Mouse (Mus musculus): ENCODE results near the gene Cldn6. TPM values are rescaled to one million over a fixed set of nuclear protein-coding genes. Genes with fewer than 3 reads are reported as not detected.
A peak's percentile ranks its signal among the peaks of the same experiment; 100 is the strongest.

Gene Cldn6
- polyA plus RNA-seq, 1 experiment from 2014 or later, result 0.42 TPM

- 6% methylated on average over 15 of the region's 15 CpGs for WGBS
- Histone ChIP-seq H3K27ac (replicated peaks in 1 of 2; ENCODE audit: control insufficient read depth in 1 of 2, insufficient read depth in 1 of 2, low read depth in 2 of 2, low read length in 2 of 2) (peak overlapping the region; percentile 97 to 99), H3K4me1 (ENCODE audit: control insufficient read depth in 2 of 2, insufficient read depth in 2 of 2, low read length in 2 of 2) (peaks cover 18 to 40% of the 10 kb centered on the region in 2 experiments), H3K9ac (ENCODE audit: low read length) (peak overlapping the region; percentile 91), H3K27me3 (ENCODE audit: control insufficient read depth, insufficient read depth, low read length) (peaks cover 31% of the 10 kb centered on the region), H3K4me3 (ENCODE audit: control insufficient read depth in 1 of 2, insufficient read depth in 1 of 2, low read depth in 1 of 2, low read length in 2 of 2) (peak overlapping the region; percentile 72 to 95), H3K36me3 (ENCODE audit: control insufficient read depth, insufficient read depth, low read length) (no peaks in the 10 kb centered on the region), H3K9me3 (ENCODE audit: control insufficient read depth, low read length) (no peaks in the 10 kb centered on the region), H3K4me2 (ENCODE audit: low read length) (peak overlapping the region; percentile 85)
- ATAC-seq (ENCODE audit: insufficient number of reproducible peaks, insufficient read depth, low FRiP score, low read depth), result no peak
Observed at GRCm38 (mm10) chr17:23675564-23676281, 3.3 kb upstream of the Cldn6 start.

DNA sequence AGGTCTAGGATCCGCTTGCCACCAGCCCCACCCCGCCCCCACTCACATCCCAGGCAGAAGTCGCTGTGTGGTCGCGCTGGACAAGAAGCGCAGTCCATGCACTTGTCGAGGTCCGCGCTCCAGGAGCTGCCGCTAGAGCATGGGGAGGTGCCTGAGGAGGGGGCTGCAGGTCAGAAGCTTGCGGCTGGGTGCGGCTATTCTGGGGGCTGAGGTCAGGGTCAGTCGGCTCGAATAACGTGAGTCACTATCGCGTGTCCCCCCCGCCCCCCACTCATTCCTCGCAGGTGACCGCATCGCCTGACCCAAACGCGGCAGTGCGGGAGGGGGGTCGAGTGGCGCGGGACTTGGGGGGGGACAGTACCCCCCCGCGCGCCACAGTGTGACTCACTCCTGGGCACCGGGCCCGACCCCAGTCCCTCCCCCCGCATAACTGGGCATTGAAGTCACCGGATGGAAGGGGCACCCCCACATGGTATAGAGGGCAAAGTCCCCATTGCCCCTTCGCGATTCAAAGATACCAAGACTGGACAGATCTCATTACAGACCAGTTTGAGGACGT is 2.5 kb upstream of the Cldn6 start:
- Histone ChIP-seq H3K4me2 (ENCODE audit: low read length) (peak overlapping the region; percentile 85), H3K9me3 (ENCODE audit: control insufficient read depth, low read length) (no peaks in the 10 kb centered on the region), H3K36me3 (ENCODE audit: control insufficient read depth, insufficient read depth, low read length) (no peaks in the 10 kb centered on the region), H3K4me1 (ENCODE audit: control insufficient read depth in 2 of 2, insufficient read depth in 2 of 2, low read length in 2 of 2) (peaks cover 18 to 40% of the 10 kb centered on the region in 2 experiments), H3K9ac (ENCODE audit: low read length) (peak overlapping the region; percentile 91), H3K27ac (replicated peaks in 1 of 2; ENCODE audit: control insufficient read depth in 1 of 2, insufficient read depth in 1 of 2, low read depth in 2 of 2, low read length in 2 of 2) (peak overlapping the region; percentile 97 to 99), H3K27me3 (ENCODE audit: control insufficient read depth, insufficient read depth, low read length) (peaks cover 39% of the 10 kb centered on the region), H3K4me3 (ENCODE audit: control insufficient read depth in 1 of 2, insufficient read depth in 1 of 2, low read depth in 1 of 2, low read length in 2 of 2) (peak overlapping the region; percentile 72 to 95)
- WGBS, result under 1% methylated on average over 37 of the region's 37 CpGs
- peak; percentile 48 for ATAC-seq (ENCODE audit: insufficient number of reproducible peaks, insufficient read depth, low FRiP score, low read depth)

DNA sequence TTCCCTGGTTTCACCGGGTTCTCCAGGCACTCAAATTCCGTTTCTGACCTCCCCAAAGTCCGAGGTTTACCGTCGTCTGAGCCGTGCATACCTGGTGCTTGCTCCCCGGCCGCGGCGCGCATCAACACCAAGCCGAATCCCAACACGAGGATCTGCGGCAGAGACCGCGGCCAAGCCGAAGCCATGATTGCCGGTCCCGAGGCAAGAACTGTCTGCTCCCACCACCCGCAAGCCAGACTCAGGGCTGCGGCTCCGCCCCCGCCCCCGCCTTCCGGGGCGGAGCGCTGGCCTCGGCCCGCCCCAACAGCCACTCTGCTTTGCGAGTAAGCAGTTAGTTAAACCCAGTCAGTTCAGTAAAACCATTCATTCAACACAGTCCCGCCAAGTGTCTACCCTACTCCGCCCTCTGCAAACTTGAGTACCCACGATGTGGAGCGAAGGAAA is 1.8 kb upstream of the Cldn6 start, which contains the start of gene Tnfrsf12a:
Gene Tnfrsf12a (minus strand): TSS at position 233 of the 444 bp plus-strand sequence.
- Histone ChIP-seq H3K27me3 (ENCODE audit: control insufficient read depth, insufficient read depth, low read length) (peaks cover 46% of the 10 kb centered on the region), H3K36me3 (ENCODE audit: control insufficient read depth, insufficient read depth, low read length) (no peaks in the 10 kb centered on the region), H3K27ac (replicated peaks in 1 of 2; ENCODE audit: control insufficient read depth in 1 of 2, insufficient read depth in 1 of 2, low read depth in 2 of 2, low read length in 2 of 2) (peak within 1 kb of the TSS; percentile 97 to 99), H3K9me3 (ENCODE audit: control insufficient read depth, low read length) (no peaks in the 10 kb centered on the region), H3K4me3 (ENCODE audit: control insufficient read depth in 1 of 2, insufficient read depth in 1 of 2, low read depth in 1 of 2, low read length in 2 of 2) (peak within 1 kb of the TSS; percentile 72 to 95), H3K9ac (ENCODE audit: low read length) (peak within 1 kb of the TSS; percentile 91), H3K4me1 (ENCODE audit: control insufficient read depth in 2 of 2, insufficient read depth in 2 of 2, low read length in 2 of 2) (peaks cover 18 to 40% of the 10 kb centered on the region in 2 experiments), H3K4me2 (ENCODE audit: low read length) (peak within 1 kb of the TSS; percentile 85)
- ATAC-seq (ENCODE audit: insufficient number of reproducible peaks, insufficient read depth, low FRiP score, low read depth), result peak; percentile 26; the same call in 1 of the 2 replicates
- under 1% methylated on average over 34 of the region's 34 CpGs for WGBS

GRCm38 (mm10) chr17:23680336-23680735 is 1.3 kb downstream of the Cldn6 start:
- H3K9ac ChIP-seq (ENCODE audit: low read length), result no peak overlapping the region

DNA sequence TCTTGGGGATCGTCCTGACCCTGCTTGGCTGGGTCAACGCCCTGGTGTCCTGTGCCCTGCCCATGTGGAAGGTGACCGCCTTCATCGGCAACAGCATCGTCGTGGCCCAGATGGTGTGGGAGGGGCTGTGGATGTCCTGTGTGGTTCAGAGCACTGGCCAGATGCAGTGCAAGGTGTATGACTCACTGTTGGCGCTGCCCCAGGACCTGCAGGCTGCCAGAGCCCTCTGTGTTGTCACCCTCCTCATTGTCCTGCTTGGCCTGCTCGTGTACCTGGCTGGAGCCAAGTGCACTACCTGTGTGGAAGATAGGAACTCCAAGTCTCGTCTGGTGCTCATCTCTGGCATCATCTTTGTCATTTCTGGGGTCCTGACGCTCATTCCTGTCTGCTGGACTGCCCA is 2.0 kb downstream of the Cldn6 start:
- no peak overlapping the region for H3K4me2 ChIP-seq (ENCODE audit: low read length)
- no peaks in the 10 kb centered on the region for H3K36me3 ChIP-seq (ENCODE audit: control insufficient read depth, insufficient read depth, low read length)
- ATAC-seq (ENCODE audit: insufficient number of reproducible peaks, insufficient read depth, low FRiP score, low read depth), result no peak
- H3K27me3 ChIP-seq (ENCODE audit: control insufficient read depth, insufficient read depth, low read length), result peaks cover 77% of the 10 kb centered on the region
- H3K4me3 ChIP-seq (ENCODE audit: control insufficient read depth in 1 of 2, insufficient read depth in 1 of 2, low read depth in 1 of 2, low read length in 2 of 2), result no peak overlapping the region
- no peak overlapping the region for H3K9ac ChIP-seq (ENCODE audit: low read length)
- H3K27ac ChIP-seq (replicated peaks in 1 of 2; ENCODE audit: control insufficient read depth in 1 of 2, insufficient read depth in 1 of 2, low read depth in 2 of 2, low read length in 2 of 2), result no peak overlapping the region
- WGBS, result 63% methylated on average over 10 of the region's 10 CpGs
- H3K4me1 ChIP-seq (ENCODE audit: control insufficient read depth in 2 of 2, insufficient read depth in 2 of 2, low read length in 2 of 2), result peaks cover 5 to 15% of the 10 kb centered on the region in 2 experiments; a peak in 3 of 4 replicates
- no peaks in the 10 kb centered on the region for H3K9me3 ChIP-seq (ENCODE audit: control insufficient read depth, low read length)

More at GRCm38 (mm10) chr17:23680336-23680735, 1.3 kb downstream of the Cldn6 start:
- H3K36me3 ChIP-seq (ENCODE audit: control insufficient read depth, insufficient read depth, low read length), result no peaks in the 10 kb centered on the region
- no peaks in the 10 kb centered on the region for H3K9me3 ChIP-seq (ENCODE audit: control insufficient read depth, low read length)
- H3K27me3 ChIP-seq (ENCODE audit: control insufficient read depth, insufficient read depth, low read length), result peaks cover 77% of the 10 kb centered on the region
- 68% methylated on average over 9 of the region's 9 CpGs for WGBS
- no peak for ATAC-seq (ENCODE audit: insufficient number of reproducible peaks, insufficient read depth, low FRiP score, low read depth)
- no peak overlapping the region for H3K4me3 ChIP-seq (ENCODE audit: control insufficient read depth in 1 of 2, insufficient read depth in 1 of 2, low read depth in 1 of 2, low read length in 2 of 2)
- no peak overlapping the region for H3K4me2 ChIP-seq (ENCODE audit: low read length)
- no peak overlapping the region for H3K27ac ChIP-seq (replicated peaks in 1 of 2; ENCODE audit: control insufficient read depth in 1 of 2, insufficient read depth in 1 of 2, low read depth in 2 of 2, low read length in 2 of 2)
- H3K4me1 ChIP-seq (ENCODE audit: control insufficient read depth in 2 of 2, insufficient read depth in 2 of 2, low read length in 2 of 2), result peaks cover 9 to 22% of the 10 kb centered on the region in 2 experiments

DNA sequence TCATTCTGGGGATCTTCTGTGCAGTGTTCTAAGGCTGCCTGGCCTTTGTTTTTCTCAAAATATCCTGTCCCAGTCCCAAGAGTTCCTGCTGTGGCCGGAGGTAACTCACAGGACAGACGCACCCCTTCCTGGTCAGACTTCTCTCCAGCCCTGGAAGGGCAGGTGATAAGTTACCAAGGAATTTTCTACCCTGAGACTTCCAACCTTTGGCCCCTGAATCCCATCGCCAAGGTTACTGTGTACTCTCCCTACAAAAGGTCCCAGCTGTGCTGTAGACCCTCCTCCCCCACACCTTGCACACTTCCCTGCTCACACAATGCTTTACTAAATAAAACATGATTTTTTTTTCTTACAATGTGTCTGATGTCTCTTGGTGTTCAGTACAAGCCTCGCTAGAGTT is 3.0 kb downstream of the Cldn6 start:
- Histone ChIP-seq H3K27me3 (ENCODE audit: control insufficient read depth, insufficient read depth, low read length) (peaks cover 77% of the 10 kb centered on the region), H3K27ac (replicated peaks in 1 of 2; ENCODE audit: control insufficient read depth in 1 of 2, insufficient read depth in 1 of 2, low read depth in 2 of 2, low read length in 2 of 2) (no peak overlapping the region), H3K9me3 (ENCODE audit: control insufficient read depth, low read length) (no peaks in the 10 kb centered on the region), H3K36me3 (ENCODE audit: control insufficient read depth, insufficient read depth, low read length) (no peaks in the 10 kb centered on the region), H3K9ac (ENCODE audit: low read length) (no peak overlapping the region), H3K4me2 (ENCODE audit: low read length) (no peak overlapping the region), H3K4me3 (ENCODE audit: control insufficient read depth in 1 of 2, insufficient read depth in 1 of 2, low read depth in 1 of 2, low read length in 2 of 2) (no peak overlapping the region), H3K4me1 (ENCODE audit: control insufficient read depth in 2 of 2, insufficient read depth in 2 of 2, low read length in 2 of 2) (peaks cover 5 to 11% of the 10 kb centered on the region in 2 experiments; a peak in 2 of 4 replicates)
- 43% methylated on average over 4 of the region's 4 CpGs for WGBS
- no peak for ATAC-seq (ENCODE audit: insufficient number of reproducible peaks, insufficient read depth, low FRiP score, low read depth)

DNA sequence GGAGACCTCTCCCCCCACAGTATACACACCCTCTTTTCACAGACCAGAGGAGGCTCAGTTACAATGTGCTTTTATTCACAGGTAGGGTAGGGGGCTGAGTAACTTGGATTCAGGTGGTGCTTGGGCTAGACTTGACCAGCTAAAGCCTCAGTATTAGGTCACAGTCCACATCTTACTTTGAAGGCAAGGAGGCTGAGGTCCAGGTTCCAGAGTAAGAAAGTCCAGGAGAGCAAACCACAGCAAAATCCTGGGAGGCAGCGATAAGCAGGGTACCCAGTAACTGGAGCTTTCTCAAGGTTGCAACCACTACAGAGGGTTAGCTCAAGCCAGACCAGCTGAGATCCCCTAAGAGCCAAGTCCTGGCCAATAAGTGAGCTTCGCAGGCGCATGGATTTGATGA is 3.5 kb downstream of the Cldn6 start:
- Histone ChIP-seq H3K4me3 (ENCODE audit: control insufficient read depth in 1 of 2, insufficient read depth in 1 of 2, low read depth in 1 of 2, low read length in 2 of 2) (no peak overlapping the region), H3K4me1 (ENCODE audit: control insufficient read depth in 2 of 2, insufficient read depth in 2 of 2, low read length in 2 of 2) (peaks cover 5 to 9% of the 10 kb centered on the region in 2 experiments; a peak in 2 of 4 replicates), H3K27ac (replicated peaks in 1 of 2; ENCODE audit: control insufficient read depth in 1 of 2, insufficient read depth in 1 of 2, low read depth in 2 of 2, low read length in 2 of 2) (no peak overlapping the region), H3K9ac (ENCODE audit: low read length) (no peak overlapping the region), H3K36me3 (ENCODE audit: control insufficient read depth, insufficient read depth, low read length) (no peaks in the 10 kb centered on the region), H3K9me3 (ENCODE audit: control insufficient read depth, low read length) (no peaks in the 10 kb centered on the region), H3K4me2 (ENCODE audit: low read length) (no peak overlapping the region), H3K27me3 (ENCODE audit: control insufficient read depth, insufficient read depth, low read length) (peaks cover 77% of the 10 kb centered on the region)
- no peak for ATAC-seq (ENCODE audit: insufficient number of reproducible peaks, insufficient read depth, low FRiP score, low read depth)
- WGBS, result 53% methylated on average over 3 of the region's 3 CpGs
